Mouse (Mus musculus): ENCODE results near the gene Gm15294. TPM values are rescaled to one million over a fixed set of nuclear protein-coding genes. Genes with fewer than 3 reads are reported as not detected.

Gm15294 gene
- total RNA-seq (2021) = under 1 TPM in 1 of 2 experiments, not detected in 1; 0.29 TPM
- long read RNA-seq, experiment 1 = 0 reads
- long read RNA-seq, experiment 2 = 0 reads

DNA sequence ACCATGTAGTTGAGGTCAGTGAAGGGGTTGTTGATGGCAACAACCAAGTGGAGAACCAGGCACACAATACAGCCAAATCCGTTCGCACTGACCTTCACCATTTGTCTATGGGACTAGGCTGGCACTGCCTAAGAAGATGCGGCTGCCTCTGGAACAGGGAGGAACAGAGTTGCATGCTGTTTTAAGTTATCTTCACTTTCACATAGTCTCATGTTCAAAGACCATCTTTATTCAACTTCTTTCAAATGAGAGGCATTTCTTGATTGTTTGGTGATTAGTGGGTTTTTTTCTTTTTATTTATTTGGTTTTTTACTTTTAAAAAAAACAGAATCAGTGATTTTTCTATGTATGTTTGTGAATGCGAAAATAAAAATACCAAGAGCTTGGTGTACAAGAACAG, at the start of gene Gm15294:
Gene Gm15294 (minus strand): TSS at position 101 of the 400 bp plus-strand sequence.
- DNase-seq = no peak

DNA sequence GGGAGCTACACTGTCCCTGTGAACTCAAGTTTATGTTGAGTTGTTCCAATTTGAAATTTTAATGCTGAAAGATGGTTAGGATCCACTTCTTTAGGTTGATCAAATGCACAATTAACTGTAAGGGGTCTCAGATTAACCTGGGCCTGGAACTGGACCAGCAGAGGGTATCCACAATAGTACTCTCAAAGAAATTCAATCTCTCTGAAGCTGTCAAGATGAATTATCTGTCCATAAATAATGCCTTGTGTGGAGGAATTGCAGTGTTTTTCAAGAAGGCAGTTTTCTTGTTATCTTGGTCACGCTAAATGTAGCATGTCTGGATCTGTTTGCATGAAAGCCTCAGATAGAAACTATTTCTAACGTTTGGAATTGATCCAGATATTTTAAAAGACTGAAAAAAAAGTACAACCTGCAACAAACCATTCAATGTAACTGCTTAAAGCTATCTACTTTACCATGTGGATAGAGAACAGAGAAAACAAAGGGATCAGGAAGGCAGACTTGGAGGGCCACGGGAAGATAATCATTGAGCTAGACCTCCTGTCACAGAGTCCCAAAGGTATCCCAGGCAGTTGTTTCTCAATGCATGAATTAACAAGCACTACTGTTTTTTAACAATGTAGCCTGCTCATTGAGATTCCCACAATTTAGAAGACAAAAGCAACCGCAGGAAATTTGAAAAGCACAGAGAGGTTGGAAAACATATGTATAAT, 9.5 kb upstream of the Gm15294 start:
- no peak for DNase-seq

DNA sequence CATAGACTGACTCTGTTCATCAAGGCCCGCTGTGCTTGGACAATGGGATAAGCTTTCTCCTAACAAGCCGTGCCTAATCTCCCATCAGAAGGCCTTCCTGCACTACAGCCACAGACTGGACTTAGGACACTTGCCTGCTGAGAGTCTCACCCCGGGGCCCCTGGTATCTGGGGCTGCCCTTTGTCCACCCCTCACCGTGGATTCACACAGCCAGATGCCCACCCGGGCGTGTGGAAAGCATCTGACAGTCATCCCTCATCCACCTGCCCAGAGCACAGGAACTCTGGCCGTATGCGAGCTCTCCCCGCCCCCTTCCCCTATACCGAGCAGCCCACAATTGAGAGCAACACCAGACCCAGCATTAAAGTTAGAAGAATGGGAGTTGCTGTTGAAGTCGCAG, 1.0 kb downstream of the Gm15294 start:
- DNase-seq = no peak

DNA sequence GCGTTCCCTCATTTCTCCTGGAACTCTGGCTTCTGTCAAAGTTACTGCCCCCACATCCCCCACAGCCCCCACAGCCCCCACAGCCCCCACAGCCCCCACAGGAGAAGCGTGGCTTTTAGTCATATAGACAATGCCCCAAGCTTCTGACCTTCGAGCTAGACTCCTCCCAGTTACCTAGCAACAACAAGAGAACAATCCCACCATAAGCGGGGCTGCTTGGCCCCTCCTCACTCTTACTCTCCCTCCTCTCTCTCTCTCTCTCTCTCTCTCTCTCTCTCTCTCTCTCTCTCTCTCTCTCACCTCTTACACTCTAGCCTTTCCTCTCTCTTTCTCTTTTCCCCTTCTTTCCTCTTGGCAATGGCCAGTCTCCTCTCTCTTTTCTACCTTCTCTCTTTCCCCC, 1.4 kb downstream of the Gm15294 start:
- DNase-seq = no peak

DNA sequence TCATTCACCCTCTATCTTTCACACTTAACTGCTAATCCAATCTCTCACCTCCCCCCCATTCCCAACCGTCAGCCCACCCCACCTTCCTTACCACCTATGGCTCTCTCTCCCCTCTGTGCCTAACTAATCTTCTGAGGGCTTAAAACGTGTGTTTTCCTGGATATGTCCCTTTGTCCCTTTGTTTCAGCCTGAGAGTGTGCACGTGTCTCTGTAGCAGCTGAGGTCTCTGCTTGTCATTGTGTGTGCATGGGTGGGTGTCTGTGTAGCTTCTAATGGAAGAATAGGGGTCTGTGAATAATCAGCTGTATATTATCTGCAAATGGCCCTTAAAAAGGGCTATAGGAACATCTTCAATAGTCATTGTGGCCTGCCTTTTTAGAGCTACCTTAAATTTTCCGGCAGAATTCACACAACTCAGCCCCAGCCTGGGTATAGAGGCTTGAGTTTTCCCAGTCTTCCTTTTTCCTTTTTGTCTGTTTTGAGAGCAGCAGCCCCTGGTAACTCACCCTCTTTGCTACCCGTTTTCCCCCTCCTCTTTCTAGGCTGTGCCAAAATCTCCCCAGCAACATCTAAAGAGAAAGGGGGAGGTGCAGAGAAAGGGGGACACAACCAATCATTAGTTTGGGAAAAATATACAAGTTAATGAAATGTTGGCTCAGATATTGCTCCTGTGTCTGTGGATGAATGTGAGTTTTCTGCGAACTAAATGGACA, 19.2 kb downstream of the Gm15294 start:
- DNase-seq = no peak

Other genes with a start within 250 kb of the Gm15294 start
- gene Irs4, start 150.0 kb downstream of the Gm15294 start, total RNA-seq (2021) = not detected